Mouse (Mus musculus) kidney, postnatal 14 days (tissue): ENCODE results near the gene Rps7.

Source experiments
- DNase-seq: peaks from one replicate; pipeline ENCODE4 v3.0.0; 2022; ENCODE audit warnings: mixed read lengths

Rps7 gene

DNA sequence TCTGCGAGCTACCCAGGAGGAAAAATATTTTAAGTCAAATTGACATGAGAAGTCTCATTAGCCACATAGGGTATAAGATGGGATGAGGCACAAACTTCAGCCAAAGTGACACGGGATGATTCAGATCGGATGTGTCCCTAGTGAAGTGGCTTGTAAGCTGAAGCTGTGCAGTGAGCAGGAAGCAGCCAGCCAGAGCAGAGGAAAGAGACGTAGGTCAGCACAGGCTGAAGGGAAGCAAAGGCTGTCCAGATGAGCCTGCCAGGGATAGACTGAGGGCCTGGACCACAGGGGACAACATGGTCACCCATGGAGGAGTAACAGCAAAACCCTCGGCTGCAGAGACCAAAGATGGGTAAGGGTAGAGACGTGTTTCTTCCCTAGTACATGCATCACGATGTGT, 21.4 kb downstream of the Rps7 start:
- DNase-seq, result no peak

- no peak for DNase-seq
Observed at GRCm38 (mm10) chr12:28612391-28612790, 23.4 kb downstream of the Rps7 start.

DNA sequence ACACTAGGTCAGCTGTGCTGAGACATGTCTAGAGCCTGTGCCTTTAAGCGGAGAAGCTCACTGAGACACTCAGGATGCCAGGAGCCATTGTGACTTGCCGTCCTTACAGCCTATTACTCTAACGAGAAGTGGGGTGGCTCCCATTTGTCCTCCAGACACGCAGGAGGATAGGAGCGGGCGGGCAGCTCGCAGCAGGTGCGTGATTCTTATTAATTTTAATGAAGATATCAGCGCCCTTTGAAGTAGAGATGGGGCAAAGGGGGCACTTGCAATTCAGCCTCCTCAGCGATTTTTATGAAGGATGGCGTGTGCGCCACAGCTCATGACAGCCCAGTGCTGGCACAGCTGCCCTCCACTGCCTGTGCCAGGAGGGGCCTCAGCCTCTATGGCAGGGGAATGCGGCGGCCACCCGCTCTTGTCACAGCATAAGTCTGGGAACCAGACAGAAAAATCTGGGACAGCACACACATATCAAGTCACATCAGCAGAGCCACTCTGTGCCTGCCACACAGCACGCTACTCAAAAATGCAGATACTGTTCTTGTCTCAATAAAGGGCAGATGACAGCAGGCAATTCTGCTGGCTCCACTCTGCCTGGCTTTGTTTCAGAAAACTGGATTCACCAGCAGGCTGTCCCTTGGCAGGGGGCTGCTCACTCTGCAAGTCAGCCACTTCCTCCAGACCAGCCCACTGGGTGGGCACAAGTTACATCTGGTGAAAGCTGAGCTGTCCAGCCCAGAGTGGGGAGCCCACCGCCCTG, 28.0 kb downstream of the Rps7 start:
- DNase-seq, result no peak

DNA sequence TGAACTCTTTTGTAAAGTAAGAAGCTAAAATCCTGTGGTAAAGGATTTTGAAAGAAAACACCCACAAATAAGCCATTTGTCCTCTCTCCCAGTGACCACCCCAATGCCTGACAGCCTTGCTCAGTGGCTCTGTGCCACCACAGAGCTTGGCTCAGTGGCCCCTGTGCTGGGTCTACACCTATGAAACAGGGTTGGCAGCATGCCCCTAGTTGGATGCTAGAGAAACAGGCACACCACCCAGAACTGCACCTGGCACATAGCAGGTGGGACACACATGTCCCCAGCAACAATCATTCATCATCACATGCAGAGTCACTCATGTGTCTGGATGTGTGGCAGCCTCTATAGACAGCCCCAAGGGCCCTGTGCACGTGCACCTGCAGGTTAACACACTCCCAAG, 32.3 kb downstream of the Rps7 start:
- DNase-seq, result no peak

DNA sequence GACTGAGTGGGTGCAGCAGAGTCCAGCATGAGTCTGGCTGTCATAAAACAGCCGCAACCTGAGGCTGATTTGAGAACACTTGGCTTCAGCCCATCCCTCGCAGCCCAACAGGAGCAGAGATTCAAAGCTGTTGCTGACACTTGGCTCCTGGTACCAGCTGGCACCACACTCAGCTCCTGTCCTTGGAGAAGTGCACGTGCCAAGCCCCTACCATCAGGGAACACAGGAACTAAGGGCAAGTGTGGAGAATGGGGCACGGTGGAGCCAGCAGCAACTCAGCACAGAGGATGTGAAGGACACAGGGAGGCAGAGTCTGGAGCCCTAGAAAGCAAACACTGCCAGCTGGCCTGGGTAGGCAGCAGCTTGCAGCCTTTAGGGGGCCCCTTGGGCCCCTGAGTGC, 33.5 kb downstream of the Rps7 start:
- no peak for DNase-seq

GRCm38 (mm10) chr12:28598526-28598991, 37.2 kb downstream of the Rps7 start:
- no peak for DNase-seq

DNA sequence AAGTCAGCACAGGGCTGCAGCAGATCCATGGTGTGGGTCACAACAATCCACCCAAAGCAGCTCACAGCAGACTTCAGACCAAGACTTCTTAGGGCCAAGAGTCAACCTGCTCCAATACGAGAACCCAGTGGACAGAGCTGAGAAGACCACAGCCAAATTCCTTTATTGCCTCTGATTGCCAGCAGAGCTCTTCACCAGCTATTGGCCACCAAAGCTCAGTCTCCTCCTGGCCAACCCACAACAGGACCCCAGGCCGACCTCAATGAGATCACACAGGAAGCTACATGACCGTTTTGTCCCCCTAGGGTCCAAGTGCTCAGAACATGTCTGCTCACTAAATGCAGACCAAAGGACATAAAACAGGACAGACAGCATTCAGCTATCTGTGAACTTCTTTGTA, 37.6 kb downstream of the Rps7 start:
- DNase-seq, result no peak

DNA sequence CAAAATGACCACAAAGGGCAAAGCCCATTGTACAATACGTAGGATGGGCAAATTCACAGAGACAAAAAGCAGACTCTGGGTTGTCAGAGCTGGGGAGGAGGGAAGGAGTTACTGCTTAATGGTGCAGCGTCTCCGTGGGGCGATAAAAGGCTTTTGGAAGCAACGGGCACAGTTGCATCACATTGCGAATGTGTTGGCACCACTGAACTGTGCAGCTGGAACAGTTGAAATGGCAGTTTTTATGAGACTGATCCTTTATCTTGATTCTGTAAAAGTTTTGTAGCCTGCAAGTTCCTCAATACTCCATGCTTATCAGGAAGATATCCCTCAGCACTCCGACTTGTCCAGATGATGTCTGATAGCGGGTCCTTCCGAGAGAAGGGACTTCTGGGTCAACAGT, 38.1 kb downstream of the Rps7 start:
- DNase-seq, result no peak

DNA sequence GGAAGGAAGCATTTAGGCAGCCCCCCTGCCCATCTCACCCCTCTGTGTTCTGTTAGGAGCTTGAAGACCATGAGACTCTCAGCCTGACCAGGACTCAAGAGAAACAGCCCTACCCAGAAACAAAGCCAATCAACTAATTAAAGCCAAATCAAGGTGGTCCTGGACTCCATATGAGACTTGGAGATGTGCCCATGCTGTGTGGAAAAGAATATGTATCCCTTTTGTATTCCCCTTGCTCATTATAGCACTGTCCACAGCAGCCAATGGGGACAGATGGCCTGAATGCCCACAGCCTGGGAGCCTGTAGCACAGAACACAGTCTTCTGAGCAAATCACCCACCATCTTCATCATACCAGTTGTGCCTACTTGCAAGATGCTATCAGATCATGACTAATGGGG, 38.9 kb downstream of the Rps7 start:
- DNase-seq, result no peak

GRCm38 (mm10) chr12:28590428-28590827, 45.3 kb downstream of the Rps7 start:
- DNase-seq, result no peak

- DNase-seq, result peak; percentile 87
Observed at GRCm38 (mm10) chr12:28589090-28589868, 46.5 kb downstream of the Rps7 start.

DNA sequence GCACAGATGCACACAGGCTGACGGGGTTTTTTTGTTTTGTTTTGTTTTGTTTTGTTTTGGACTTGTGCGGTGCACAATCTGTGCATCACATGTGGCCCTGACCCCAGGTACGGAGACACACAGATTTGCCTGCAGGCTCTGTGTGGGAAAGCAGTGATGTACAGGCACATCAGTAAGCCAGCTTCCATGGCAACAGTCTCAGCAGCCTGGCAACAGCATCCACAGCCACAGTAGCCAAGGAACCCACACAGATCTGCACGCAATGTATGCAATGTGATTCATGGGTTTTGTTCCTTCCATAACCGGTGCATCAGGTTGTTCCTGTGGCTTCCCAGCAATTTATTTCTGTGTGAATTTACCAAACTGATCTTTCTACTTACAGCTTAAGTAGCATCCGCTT, 47.8 kb downstream of the Rps7 start:
- DNase-seq, result no peak

DNA sequence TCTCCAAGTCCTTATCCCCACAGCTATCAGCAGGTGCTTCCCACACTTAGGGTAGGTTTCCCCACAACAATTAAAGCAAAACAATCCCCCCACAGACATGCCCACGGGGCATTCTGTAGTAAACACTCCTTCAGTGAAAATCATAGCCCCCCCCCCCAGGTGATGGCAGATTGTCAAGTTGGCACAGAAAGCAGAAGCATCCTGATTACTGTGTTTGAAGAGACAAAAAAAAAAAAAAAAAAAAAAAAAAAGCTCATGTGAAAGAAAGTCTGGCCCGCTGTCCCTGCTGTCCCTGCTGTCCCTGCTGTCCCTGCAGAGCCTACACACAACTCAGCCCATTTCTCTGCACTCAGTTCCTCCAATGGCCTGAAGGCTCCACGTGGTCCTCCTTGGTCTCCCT, 51.7 kb downstream of the Rps7 start:
- DNase-seq, result no peak

- no peak for DNase-seq
Observed at GRCm38 (mm10) chr12:28582423-28582822, 53.3 kb downstream of the Rps7 start, which contains the start of gene Allc. TSS of gene Allc (minus strand) at chr12:28582523.
